Mouse (Mus musculus) MEL (cell line): Measurements from ENCODE around the gene Cpne2.

Source experiments
- EP300 ChIP-seq, 2 experiments: IDR thresholded peaks; 2 replicates each; pipeline ENCODE4 v1.6.1; 2011; ENCODE audit warnings: improper control_type of control experiment in 2 of 2, low read length in 2 of 2, low read depth in 1 of 2, mild to moderate bottlenecking in 1 of 2
- MAFK ChIP-seq: IDR thresholded peaks from 2 replicates; pipeline ENCODE4 v1.6.1; 2011; ENCODE audit warnings: low read depth, mild to moderate bottlenecking, low read length, improper control_type of control experiment, borderline replicate concordance
- UBTF ChIP-seq: IDR thresholded peaks from 2 replicates; pipeline ENCODE4 v1.6.1; 2012; ENCODE audit warnings: low read depth, mild to moderate bottlenecking, inconsistent platforms, low read length, improper control_type of control experiment, moderate library complexity, borderline replicate concordance; ENCODE audit not compliant: insufficient read depth

- TF ChIP-seq MAFK (no peak), UBTF (no peak), EP300 (IDR thresholded peaks at IDR 0.05; ENCODE audit: low read depth in 1 of 2, low read length in 2 of 2) (no peak)
Measured at GRCm38 (mm10) chr8:94527178-94527577, 5.6 kb upstream of the Cpne2 start.
